Mouse (Mus musculus): Measurements from ENCODE around the gene Syap1. TPM values are rescaled to one million over a fixed set of nuclear protein-coding genes. Genes with fewer than 3 reads are reported as not detected.
"Not testable (repeated sequence)": the region's sequence is repeated elsewhere in the genome, so short reads cannot be mapped to it uniquely, and the experiment has no call there.

Gene Syap1
- 10 to 100 TPM; 30.6 to 31.7 TPM for total RNA-seq (2021)

DNA sequence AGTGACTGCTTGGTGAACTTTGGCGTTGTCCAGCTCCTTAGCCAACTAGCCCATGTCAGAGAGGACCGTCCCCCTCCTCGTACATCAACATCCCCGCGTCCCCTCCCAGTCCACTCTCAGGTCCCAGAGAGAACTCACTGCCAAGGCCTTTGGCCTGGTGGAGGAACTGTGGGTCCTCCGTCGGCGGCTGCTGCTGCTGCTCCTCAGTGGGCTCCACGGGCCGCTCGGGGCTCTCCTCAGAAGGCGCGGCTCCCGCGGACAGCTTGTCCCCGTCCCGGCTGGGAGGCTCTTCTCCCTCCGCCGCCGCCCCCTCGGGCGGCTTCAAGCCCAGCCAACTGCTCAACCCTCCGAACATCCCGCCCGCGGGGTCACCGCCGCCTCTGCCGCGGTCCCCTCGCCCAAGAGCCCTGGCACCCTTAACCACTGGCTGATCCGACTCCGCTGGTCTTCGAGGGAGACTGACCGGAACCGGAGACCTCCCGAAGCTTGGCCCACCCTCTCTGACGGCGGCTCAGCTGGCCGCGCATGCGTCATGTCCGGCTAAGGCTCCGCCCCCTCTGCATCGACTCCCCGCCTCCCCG lies at the start of gene Syap1:
Gene Syap1 (minus strand): TSS at position 517 of the 581 bp plus-strand sequence.
- peak; percentile 68 to 79 for DNase-seq

DNA sequence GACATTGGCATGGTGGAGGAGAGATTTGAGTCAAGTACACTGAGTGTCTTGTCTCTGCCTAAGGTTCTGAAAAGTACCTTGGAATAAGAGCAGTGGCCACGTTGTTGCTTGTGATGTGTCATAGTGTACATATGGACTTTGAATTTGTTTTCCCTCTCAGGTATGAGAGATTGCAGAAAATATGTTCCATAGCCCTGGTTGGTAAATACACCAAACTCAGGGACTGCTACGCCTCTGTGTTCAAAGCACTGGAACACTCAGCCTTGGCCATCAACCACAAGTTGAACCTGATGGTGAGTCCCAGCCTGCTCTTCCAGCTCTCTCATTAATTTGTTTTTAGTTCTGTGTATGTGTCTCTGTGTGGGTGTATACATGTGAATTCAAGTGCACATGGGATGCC lies 43.2 kb upstream of the Syap1 start:
- no peak for DNase-seq

DNA sequence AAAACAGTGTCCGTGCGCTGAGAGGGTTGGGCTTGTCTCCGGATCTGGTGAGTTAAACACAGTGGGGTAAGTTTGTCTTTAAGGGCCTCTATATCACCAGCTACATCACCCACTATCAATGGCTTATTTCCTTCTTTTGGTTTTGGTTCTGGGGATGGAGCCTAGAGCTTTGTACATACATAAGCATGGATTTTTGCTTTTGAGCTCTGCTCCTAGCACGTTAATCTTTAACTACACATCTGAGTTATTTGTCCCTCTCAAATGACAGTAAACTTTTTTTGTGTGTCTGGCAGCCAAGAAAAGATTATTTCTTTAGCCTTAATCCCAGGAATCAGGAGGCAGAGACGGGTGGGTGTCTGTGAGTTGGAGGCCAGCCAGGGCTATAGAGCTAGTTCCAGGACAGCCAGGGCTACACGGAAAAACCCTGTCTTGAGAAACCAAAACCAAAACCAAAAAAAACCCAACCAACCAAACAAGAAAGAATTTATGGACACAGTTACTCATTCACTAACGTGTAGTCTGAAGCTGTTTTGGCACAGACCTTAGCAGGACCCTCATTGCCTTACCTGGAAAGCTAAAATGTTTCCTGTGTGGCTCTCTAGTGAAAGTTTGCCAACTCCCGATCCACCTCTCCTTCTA lies 33.4 kb upstream of the Syap1 start:
- DNase-seq: no peak

DNA sequence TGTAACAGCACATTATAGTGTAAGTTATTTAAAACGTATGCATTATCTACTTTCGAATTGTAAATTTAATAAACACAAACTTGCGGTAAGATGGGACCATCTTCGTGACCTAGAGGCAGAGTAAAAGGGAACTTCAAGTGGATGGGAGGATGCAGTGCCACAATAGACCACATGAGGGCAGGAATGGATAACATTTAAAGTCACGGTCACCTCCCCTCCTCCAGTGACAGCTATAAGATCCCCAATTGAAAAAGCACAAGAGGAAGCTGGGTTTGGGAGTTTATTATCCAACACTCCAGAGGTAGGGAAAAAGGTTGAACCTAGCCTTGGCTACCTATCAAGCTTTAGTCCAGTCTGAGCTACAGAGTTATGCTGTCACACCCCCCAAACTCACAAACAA lies 27.4 kb upstream of the Syap1 start:
- DNase-seq: peak; percentile 13 to 28

DNA sequence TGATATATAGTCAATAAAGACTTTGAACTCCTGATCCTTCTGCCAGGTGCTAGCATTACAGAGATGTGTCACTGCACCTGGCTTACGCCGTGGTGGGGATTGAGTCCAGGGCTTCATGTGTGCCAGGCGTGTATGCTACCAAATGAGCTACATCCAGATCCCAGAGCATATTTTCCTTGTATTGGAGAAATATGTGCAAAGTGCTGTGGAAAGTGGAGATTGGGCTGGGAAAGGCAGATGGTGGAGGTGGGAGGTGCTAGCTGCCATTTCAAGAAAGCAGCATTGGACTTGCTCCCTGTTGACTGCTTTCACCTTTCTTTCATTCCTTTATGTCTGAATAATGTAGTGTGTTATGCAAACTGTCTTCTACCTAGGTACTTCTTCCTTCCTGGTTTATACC lies 25.4 kb upstream of the Syap1 start:
- DNase-seq: no peak

DNA sequence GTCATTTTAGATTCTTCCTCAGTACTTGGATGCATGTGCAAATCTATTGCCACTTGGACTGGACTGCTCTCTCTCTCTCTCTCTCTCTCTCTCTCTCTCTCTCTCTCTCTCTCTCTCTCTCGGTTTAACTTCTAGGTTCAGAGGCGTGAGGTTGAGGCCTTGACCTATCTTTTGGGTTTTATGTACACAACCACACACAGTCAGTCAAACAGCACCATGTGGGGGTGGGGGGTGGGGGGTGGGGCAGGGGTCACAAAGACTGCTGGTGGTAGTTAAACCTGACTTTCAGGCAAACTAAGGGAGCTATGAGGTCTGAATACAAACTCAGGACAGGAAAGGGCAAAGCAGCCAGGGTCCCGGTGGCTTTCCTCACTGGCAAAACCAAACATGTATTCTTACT lies 19.3 kb upstream of the Syap1 start:
- DNase-seq: no peak

DNA sequence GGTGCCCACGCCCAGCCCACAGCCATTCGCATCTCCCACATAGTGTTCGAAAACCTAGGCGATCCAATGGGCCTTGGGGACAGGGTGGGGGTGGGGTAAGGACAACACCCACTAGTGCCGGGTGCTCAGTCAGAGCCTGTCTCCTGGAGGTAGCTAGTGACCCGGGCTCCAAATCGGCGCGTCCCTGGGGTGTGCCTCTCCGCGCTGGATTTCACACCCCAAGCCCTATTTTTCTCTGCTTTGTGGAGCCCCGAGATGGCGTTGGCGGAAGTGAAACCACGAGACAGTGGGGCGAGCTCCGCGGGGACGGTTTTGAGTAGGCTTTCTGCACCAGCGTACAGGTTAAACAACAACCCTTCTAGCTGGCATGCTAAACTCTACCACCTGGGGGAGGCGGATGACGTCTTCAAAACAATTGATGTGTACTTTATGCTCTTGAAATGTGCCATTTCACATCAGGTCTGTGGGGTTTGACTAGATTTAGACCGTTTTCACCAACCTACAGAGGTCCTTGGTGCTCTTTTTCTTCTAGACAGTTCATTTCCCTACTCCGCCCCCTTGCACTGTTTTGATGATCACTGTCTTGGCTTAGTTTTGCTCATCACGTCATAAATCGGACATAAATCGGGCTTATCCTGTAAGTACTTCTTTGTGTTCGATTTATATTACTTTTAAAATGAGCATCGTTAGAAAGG lies 13.9 kb upstream of the Syap1 start:
- peak; percentile 28 to 44 for DNase-seq

DNA sequence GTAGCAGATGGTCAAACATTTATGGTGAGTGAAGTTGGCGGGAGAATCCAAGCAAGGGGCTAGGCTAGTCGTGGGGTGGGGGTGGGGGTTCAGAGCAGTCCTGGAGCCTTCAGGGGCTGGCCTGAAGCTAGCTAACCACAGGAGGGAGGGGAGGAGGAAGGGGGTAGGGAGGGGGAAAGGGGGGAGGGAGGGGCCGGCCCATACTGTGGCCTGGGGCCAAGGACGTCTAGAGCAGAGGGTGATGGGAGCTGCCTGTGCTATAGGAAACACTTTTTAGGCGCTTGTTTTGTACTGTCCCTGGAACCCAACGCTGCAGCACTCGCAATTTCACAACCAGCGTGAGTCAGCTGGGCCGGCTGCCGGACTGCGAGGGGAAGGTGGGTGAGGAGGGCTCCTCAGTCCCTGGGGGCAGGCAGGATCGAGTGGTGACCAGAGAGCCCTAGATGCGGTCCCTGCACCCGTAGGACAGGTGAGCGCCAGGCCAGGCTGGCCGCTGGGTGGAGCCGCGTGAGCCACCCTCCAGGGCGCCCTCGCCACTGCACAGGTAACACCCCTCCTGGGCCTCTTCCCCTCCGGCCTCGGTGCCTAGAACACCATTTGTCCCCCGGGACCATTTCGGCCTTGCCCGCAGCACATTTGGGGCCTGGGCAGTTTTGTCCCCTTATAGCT lies 13.3 kb upstream of the Syap1 start:
- DNase-seq: peak; percentile 10 to 26

DNA sequence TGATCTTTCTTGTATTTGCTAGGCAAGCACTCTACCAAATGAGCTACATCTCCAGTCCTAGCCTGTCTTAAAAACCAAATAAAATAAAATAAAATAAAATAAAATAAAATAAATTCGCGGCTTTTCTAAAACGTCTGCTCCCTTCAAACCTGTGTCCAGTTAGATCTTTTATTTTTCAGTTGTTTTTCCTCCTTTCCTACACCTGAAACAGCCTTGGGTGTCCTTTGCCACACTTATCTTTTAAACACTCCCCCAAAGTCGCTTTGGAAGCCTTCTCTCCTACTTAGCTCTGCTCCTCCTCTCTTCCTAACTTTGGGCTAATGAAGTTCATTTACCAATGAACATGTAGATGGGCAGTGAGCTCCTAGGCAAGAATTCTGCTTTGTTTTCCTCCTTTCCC lies 12.7 kb upstream of the Syap1 start, which contains the start of gene Ctps2:
Gene Ctps2 (plus strand): TSS at position 301 of the 400 bp plus-strand sequence.
- no peak for DNase-seq

DNA sequence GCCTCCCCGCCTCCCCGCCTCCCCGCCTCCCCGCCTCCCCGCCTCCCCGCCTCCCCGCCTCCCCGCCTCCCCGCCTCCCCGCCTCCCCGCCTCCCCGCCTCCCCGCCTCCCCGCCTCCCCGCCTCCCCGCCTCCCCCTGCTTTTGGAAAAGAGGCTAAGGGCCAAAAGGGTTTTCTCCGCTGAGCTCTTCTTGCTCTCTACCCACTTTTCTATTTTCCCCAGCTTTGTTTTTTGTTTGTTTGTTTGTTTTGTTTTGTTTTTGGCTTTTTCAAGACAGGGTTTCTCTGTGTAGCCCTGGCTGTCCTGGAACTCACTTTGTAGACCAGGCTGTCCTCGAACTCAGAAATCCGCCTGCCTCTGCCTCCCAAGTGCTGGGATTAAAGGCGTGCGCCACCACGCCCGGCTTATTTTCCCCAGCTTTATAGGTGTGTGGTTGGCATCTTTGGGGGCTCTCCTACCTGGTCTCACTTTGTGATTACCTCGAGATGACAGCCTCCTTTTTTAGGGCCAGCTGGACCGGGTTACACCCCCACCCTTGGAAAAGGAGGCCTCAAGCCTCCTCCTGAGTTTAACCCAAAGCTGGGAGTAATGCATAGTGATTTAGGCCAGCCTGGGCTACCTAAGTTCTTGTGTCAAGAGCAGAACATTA lies 452 bp upstream of the Syap1 start:
- DNase-seq: not testable (repeated sequence)

DNA sequence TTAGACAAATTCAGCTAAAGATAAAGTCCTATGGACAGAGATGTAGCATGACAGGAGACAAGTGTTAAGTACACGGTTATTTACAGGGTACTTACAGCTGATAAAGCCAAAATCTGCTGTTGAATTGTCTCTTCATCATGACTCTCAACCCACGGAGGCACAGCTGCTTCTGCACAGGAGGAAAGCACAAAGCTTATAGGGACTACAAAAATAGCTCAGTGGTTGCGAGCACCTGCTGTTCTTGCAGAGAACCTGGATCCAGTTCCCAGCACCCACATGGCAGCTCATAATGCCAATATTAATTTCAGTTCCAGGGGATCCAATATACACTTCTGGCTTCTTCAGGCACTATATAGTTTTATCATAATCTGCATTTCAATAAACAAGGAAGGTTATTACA lies 10.0 kb downstream of the Syap1 start:
- DNase-seq: no peak

DNA sequence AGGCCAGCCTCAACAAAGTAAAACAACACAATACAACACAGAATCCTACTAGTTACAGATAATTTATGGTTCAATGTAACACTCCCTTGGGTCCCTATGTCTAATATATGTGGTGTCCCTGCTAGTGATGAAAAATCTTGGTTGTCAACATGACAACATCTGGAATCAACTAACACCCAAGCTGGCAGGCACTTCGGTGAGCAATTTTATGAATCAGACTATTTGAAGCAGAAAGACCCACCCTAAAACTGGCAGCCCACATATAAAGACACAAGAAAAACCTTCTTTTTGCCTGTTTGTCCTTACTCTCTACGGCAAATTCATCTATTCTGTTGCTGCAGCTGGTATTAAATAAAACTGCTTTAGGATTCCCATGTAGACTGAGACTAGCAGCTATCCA lies 14.5 kb downstream of the Syap1 start:
- no peak for DNase-seq

DNA sequence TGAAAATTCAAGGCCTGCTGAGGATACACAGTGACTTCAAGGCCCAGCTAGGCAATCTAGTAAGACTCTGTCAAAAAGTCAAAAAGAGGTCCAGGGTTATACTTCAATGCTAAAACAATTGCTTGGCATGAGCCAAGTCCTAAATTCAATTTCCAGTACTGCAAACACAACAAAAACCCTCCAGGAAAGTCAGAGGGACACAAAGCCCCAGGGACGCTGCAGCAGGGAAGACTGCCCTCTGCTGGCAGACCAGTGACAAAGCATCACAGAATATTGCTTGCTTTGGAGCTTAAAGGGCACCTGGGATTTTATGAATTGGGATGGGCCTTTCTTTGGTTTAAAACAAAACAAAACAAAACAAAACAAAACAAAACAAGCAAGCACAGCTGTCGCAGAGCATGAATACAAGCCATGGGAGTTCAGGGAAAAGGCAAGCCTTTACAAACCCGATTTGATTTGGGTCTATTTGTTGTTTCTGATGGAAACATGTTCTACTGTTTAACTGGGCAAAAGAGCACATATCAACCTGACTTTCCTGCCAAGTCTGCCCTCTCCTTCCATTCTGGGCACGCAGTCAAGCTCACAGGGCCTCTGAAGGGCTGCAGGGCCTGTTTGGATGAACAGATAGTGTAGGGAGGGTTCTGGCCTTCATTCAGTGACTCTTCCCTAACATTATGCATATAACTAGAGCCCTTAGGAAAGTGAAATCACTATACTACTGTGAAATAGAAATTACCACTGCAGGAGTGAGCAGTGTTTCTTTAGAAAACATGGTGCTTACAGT lies 16.3 kb downstream of the Syap1 start:
- DNase-seq: peak in 1 of 2 experiments; percentile 7

DNA sequence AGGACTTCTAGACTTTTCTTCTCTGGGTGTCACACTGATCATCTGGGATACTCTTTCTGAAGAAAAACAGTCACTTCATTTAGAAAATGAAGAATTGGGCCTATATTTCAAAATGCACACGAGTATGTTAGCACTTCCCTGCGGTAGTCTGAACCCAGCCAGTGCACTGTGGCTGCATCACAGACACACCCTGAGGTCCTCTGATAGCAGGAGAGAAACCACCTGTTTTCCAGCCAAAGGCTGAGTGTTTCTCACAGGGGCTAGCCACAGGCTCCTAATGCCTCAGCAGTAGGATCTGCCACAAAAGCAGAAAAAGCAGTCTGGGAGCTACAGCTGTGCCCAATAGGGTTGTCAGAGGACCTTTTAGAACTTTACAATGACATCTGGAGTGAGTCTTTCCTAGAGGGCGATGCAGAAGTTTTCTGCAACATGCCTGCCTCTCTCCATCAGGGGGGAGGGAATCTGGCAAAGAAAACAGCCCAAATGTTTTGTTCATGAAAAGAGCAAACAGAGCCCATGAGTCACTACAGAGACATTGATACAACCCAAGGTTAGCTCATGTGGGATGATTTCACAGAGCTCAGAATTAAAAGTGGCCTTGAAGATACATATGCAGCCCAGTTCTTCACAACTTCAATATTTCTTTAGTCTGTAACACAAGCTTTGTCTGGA lies 19.8 kb downstream of the Syap1 start:
- DNase-seq: no peak

DNA sequence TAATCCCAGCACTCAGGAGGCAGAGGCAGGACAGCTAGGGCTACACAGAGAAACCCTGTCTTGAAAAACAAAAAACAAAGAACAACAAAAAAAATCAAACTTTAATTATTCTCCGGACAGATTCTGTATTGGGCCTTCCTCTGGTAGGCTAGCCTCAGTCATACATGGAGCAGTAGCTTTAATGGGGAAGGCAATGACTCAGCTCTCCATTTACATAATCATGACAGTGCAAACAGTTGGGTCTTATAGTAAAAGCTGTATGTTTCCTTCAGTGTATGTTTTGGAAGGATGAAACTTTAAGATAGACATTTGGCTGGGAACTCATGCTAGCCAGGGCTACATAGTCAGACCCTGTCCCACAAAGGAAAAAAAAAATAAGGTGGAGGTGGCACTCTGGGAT lies 39.6 kb downstream of the Syap1 start:
- DNase-seq: no peak

DNA sequence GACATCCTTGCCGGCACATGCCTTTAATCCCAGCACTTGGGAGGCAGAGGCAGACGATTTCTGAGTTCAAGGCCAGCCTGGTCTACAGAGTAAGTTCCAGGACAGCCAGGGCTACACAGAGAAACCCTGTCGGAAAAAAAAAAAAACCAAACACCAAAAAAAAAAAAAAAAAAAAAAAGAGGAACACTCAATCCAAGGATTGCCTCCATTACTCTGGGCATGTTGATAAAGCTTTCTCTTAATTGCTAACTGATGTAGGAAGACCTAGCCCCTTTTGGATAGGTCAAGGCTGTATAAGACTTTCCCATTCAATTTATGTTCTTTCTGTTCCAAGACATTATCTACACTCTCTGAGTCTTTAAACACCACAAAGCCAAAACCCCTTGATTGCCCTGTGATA lies 42.7 kb downstream of the Syap1 start:
- no peak for DNase-seq

DNA sequence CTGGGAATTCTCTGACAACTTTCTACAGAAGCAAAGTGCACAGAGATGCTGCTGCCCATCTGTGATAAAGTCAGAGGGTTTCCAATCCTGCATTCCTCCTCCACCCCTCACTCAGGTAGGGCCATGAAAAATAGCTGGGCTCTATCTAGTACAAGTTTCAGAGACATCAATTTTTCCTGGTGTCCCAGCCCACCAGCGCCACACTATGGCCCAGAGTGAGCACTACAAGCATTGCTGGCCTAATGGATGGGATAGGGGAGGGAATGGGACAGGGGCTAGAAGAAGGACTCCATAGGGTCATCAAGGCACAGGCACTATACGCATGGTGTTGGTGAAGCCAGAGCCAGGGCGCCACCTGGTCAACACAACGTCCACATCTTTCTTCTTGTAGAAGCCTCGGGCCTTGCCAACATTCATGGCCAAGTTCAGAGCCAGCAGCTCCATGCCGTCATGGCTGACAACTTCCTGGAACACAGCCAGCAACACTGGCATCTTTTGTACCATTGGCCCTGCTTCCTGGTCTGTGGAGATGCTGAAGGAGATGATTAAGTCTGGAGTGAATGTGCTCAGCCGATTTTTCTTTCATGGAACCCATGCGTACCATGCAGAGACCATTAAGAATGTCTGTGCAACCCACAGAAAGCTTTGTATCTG lies 43.7 kb downstream of the Syap1 start:
- no peak for DNase-seq

DNA sequence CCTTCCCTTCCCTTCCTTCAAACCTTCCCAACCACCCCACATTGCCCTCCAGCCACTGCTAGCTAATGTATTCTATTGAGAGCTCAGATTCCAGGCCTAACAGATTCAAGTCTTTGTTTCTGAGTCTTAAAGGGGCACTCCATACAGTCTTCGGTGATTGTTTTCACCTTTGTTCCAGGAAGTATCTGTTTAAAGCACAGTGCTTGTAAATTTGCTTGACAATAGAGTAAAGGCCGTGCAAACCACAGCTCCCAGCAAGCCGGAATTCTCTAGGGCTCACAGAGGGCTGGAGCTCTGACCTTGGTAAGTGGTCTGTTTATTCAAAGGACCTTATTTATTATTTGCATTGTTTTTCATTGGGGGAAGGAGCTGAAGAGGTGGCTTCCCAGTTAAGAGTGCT lies 56.1 kb downstream of the Syap1 start:
- DNase-seq: no peak

DNA sequence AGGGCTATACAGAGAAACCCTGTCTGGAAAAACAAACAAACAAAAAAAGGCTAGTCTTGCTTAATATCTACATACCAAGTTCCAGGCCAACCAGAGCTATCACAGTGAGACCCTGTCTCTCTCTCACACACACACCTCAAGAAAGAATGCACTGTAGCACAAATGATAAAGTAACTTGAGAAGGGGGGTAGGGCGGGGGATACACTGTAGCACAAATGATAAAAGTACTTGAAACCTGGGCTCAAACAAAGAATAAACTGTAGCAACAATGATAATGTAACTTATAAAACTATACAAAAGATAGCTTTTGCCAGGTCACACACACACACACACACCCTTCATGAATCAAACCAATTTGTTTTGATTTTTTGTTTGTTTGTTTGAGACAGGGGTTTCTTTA lies 56.7 kb downstream of the Syap1 start:
- no peak for DNase-seq

DNA sequence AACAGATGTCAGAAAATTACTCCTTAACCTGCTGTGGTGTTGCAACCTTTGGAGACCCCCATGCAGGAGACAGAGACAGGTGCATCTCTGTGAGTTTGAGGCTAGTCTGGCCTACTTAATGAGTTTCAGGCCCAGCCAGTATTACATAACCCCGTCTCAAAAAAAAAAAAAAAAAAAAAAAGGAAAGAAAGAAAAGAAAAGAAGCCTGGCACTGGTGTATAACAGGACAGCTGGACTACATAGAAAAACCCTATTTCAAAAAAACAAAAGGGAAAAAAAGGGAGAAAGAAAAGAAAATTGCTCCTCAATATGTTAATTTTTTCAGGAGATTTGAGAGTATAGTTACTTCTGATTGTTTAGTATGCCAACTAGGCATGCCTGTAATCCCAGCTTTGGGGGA lies 57.2 kb downstream of the Syap1 start:
- DNase-seq: no peak

DNA sequence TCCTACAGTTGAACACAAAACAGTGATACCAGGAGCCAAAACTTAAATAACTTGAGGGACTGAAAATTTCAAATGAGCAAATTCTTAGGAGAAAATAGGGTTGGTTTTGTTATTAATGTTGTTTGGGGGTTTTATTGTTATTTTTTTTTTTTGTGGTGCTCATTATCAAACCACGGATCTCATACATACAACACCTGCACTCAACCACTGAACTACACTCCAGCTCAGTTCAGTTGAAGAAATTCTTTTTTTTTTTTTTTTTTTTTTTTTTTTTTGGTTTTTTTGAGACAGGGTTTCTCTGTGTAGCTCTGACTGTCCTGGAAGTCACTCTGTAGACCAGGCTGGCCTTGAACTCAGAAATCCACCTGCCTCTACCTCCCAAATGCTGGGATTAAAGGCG lies 57.9 kb downstream of the Syap1 start:
- DNase-seq: not testable (repeated sequence)
